Mouse (Mus musculus): ENCODE results near the gene Kndc1. TPM values are rescaled to one million over a fixed set of nuclear protein-coding genes. Genes with fewer than 3 reads are reported as not detected.

Gene Kndc1
- polyA plus RNA-seq, 1 experiment from 2014 or later: 0.46 TPM

DNA sequence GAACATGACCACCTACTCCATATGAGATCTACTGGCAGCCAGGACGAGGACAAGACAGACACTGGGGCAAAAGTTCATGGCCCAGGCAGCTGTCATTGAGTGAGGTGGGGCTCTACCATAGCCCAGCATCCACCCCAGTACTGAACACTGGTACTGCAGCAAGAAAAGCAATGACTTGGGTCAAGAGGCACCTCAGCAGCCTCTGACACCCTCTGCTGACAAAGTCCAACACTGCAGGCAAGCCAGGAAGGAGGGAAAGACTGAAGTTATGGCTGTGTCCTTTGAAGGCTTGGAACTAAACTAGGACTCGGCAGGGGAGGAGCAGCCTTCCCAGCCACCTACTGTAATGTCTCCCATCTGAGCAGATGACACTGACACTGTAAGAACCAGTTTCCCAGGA is 30.2 kb upstream of the Kndc1 start:
- no peak for ATAC-seq (ENCODE audit: insufficient number of reproducible peaks, insufficient read depth, low FRiP score, low read depth)
- Histone ChIP-seq H3K9ac (replicated peaks; ENCODE audit: low read depth, low read length) (no peak overlapping the region), H3K27ac (ENCODE audit: low read length) (no peak overlapping the region), H3K4me2 (replicated peaks; ENCODE audit: low read depth, low read length) (no peak overlapping the region), H3K9me3 (ENCODE audit: control insufficient read depth, low read depth, low read length) (no peaks in the 10 kb centered on the region), H3K36me3 (ENCODE audit: control insufficient read depth, insufficient read depth, low read length) (no peaks in the 10 kb centered on the region), H3K4me3 (ENCODE audit: low read depth, low read length) (no peak overlapping the region), H3K27me3 (ENCODE audit: control insufficient read depth, insufficient read depth, low read length) (no peaks in the 10 kb centered on the region), H3K4me1 (ENCODE audit: control insufficient read depth, insufficient read depth, low read length) (no peaks in the 10 kb centered on the region)
- 38% methylated on average over 2 of the region's 2 CpGs for WGBS

DNA sequence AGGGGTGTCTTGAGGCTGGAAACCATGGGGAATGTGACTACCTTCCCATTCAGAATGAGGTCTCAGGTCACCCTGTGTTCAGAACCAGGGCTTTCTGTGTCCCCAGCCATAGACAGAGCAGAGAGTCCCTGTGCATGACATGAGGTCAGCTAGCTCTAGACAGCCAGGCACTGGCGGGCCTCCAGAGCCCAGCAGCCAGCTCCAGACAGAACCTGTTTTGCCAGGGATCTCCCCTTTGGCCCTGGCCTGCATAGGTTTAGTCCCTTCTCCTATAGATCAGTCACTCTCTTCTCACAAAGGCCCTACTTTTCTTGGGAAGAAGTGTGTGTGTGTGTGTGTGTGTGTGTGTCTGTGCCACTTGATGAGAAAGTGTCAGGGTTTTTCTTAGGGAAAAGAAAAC is 29.6 kb upstream of the Kndc1 start:
- Histone ChIP-seq H3K9me3 (ENCODE audit: control insufficient read depth, low read depth, low read length) (no peaks in the 10 kb centered on the region), H3K4me2 (replicated peaks; ENCODE audit: low read depth, low read length) (no peak overlapping the region), H3K27me3 (ENCODE audit: control insufficient read depth, insufficient read depth, low read length) (no peaks in the 10 kb centered on the region), H3K4me1 (ENCODE audit: control insufficient read depth, insufficient read depth, low read length) (no peaks in the 10 kb centered on the region), H3K36me3 (ENCODE audit: control insufficient read depth, insufficient read depth, low read length) (no peaks in the 10 kb centered on the region), H3K4me3 (ENCODE audit: low read depth, low read length) (no peak overlapping the region), H3K27ac (ENCODE audit: low read length) (no peak overlapping the region), H3K9ac (replicated peaks; ENCODE audit: low read depth, low read length) (no peak overlapping the region)
- 67% methylated on average over 1 of the region's 1 CpGs for WGBS
- ATAC-seq (ENCODE audit: insufficient number of reproducible peaks, insufficient read depth, low FRiP score, low read depth): no peak

DNA sequence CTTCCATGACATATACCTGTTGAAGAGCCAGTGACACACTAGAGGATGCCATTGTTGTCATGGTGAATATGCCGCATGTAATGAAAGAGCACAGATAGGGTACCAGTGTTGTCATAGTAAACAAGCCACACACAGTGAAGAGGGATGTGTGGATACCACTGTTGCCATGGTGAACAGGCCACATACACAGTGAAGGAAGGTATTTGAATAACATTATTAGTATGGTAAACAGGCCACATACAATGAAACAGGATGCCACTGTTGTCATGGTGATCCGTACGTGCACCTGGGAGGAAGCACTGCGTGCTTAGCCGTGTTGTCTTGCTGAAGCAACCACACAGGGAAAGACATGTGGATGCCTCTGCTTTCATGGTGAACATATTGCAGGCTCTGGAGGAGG is 23.5 kb upstream of the Kndc1 start:
- Histone ChIP-seq H3K4me3 (ENCODE audit: low read depth, low read length) (no peak overlapping the region), H3K27ac (ENCODE audit: low read length) (no peak overlapping the region), H3K9ac (replicated peaks; ENCODE audit: low read depth, low read length) (no peak overlapping the region), H3K9me3 (ENCODE audit: control insufficient read depth, low read depth, low read length) (no peaks in the 10 kb centered on the region), H3K36me3 (ENCODE audit: control insufficient read depth, insufficient read depth, low read length) (no peaks in the 10 kb centered on the region), H3K4me2 (replicated peaks; ENCODE audit: low read depth, low read length) (no peak overlapping the region), H3K27me3 (ENCODE audit: control insufficient read depth, insufficient read depth, low read length) (no peaks in the 10 kb centered on the region), H3K4me1 (ENCODE audit: control insufficient read depth, insufficient read depth, low read length) (no peaks in the 10 kb centered on the region)
- ATAC-seq (ENCODE audit: insufficient number of reproducible peaks, insufficient read depth, low FRiP score, low read depth): no peak
- WGBS: 80% methylated on average over 5 of the region's 5 CpGs

DNA sequence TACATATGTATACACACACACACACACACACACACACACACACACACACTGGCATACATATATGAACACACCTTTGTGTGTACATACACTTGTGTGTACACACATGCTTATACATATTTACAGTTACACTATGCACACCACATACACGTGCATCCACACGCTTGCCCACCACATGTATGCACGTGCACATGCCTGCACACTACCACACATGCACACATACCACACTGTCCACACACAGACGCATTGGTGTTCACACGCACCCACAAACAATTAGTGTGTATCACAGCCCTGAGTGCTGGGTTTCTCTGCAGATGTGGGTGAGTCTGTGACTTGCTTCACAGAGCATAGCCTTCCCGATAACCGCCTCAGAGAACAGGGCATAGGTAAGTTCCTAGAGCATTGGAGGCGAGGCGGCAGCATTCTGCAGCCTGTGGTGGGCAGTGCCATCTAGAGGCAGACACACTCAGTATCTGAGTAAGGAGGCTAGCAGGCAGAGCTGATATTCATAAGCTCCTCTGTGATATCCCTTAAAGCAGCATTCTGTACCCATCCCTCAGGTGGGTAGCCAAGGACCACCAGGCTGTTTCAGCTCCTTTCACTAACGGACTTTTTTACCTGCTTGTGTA is 17.2 kb upstream of the Kndc1 start:
- WGBS: 72% methylated on average over 10 of the region's 10 CpGs
- Histone ChIP-seq H3K27ac (ENCODE audit: low read length) (no peak overlapping the region), H3K36me3 (ENCODE audit: control insufficient read depth, insufficient read depth, low read length) (no peaks in the 10 kb centered on the region), H3K4me2 (replicated peaks; ENCODE audit: low read depth, low read length) (no peak overlapping the region), H3K4me1 (ENCODE audit: control insufficient read depth, insufficient read depth, low read length) (no peaks in the 10 kb centered on the region), H3K27me3 (ENCODE audit: control insufficient read depth, insufficient read depth, low read length) (no peaks in the 10 kb centered on the region), H3K4me3 (ENCODE audit: low read depth, low read length) (no peak overlapping the region), H3K9ac (replicated peaks; ENCODE audit: low read depth, low read length) (no peak overlapping the region), H3K9me3 (ENCODE audit: control insufficient read depth, low read depth, low read length) (no peaks in the 10 kb centered on the region)
- no peak for ATAC-seq (ENCODE audit: insufficient number of reproducible peaks, insufficient read depth, low FRiP score, low read depth)

DNA sequence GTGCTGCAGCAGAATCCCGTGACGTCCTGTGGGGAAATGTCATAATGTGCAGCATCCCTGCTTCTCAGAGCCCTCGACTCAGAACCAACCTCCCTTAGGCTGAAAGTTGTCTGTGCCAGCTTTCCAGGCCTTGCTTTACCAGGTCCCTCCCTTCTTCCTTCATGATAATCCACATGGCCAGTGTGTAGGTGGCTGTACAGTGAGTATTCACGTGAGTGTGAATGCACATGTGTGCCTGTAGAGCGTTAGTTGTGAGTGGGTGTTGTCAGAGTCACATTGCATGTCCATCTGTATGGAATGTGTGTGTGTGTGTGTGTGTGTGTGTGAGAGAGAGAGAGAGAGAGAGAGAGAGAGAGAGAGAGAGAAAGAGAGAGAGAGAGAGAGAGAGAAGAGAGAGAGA is 16.4 kb upstream of the Kndc1 start:
- no peaks in the 10 kb centered on the region for H3K36me3 ChIP-seq (ENCODE audit: control insufficient read depth, insufficient read depth, low read length)
- H3K4me2 ChIP-seq (replicated peaks; ENCODE audit: low read depth, low read length): no peak overlapping the region
- H3K4me1 ChIP-seq (ENCODE audit: control insufficient read depth, insufficient read depth, low read length): no peaks in the 10 kb centered on the region
- ATAC-seq (ENCODE audit: insufficient number of reproducible peaks, insufficient read depth, low FRiP score, low read depth): no peak
- no peak overlapping the region for H3K27ac ChIP-seq (ENCODE audit: low read length)
- H3K9ac ChIP-seq (replicated peaks; ENCODE audit: low read depth, low read length): no peak overlapping the region
- no peaks in the 10 kb centered on the region for H3K27me3 ChIP-seq (ENCODE audit: control insufficient read depth, insufficient read depth, low read length)
- WGBS: 65% methylated on average over 5 of the region's 5 CpGs
- no peak overlapping the region for H3K4me3 ChIP-seq (ENCODE audit: low read depth, low read length)
- H3K9me3 ChIP-seq (ENCODE audit: control insufficient read depth, low read depth, low read length): no peaks in the 10 kb centered on the region

DNA sequence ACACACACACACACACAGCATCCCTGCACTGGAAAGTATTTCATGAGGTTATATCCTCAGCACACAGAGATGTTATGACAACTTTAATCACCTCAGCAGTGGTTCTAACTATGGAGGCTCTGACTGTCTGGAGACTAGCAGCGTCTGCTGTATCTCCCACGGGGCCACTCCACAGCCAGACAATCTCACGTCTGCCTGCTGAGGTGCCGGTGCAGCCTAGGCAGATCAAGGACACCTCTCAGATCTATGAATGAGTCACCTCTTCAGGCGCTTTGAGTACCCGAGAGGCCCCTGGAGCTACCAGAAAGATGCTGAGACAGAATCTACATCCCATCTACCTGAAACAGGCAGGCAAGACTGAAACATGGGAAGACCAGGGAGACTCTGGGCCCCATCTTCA is 15.9 kb upstream of the Kndc1 start:
- Histone ChIP-seq H3K9me3 (ENCODE audit: control insufficient read depth, low read depth, low read length) (no peaks in the 10 kb centered on the region), H3K9ac (replicated peaks; ENCODE audit: low read depth, low read length) (no peak overlapping the region), H3K4me1 (ENCODE audit: control insufficient read depth, insufficient read depth, low read length) (no peaks in the 10 kb centered on the region), H3K4me2 (replicated peaks; ENCODE audit: low read depth, low read length) (no peak overlapping the region), H3K27me3 (ENCODE audit: control insufficient read depth, insufficient read depth, low read length) (no peaks in the 10 kb centered on the region), H3K36me3 (ENCODE audit: control insufficient read depth, insufficient read depth, low read length) (no peaks in the 10 kb centered on the region), H3K4me3 (ENCODE audit: low read depth, low read length) (no peak overlapping the region), H3K27ac (ENCODE audit: low read length) (no peak overlapping the region)
- ATAC-seq (ENCODE audit: insufficient number of reproducible peaks, insufficient read depth, low FRiP score, low read depth): no peak
- WGBS: 44% methylated on average over 6 of the region's 6 CpGs

DNA sequence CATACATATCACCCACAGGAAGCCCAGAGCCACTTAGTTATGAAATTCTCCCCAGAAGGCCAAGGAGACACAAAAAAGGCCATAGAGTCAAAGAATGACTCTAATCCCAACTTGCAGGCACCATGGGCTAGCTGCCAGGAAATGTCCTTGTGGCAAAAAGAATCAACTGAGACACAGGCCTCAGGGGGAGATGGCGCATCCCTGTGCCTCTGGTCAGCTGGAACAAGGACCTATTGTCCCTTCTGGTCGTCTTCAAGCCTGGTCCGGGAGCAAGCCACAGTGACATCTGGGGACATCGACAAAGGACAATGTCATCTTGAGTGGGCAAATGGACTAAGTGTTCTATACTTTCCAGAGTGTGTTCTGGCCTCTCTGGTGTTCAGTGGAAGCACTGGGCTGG is 11.0 kb upstream of the Kndc1 start:
- H3K27ac ChIP-seq (ENCODE audit: low read length): no peak overlapping the region
- no peak for ATAC-seq (ENCODE audit: insufficient number of reproducible peaks, insufficient read depth, low FRiP score, low read depth)
- no peak overlapping the region for H3K4me3 ChIP-seq (ENCODE audit: low read depth, low read length)
- no peaks in the 10 kb centered on the region for H3K36me3 ChIP-seq (ENCODE audit: control insufficient read depth, insufficient read depth, low read length)
- no peaks in the 10 kb centered on the region for H3K27me3 ChIP-seq (ENCODE audit: control insufficient read depth, insufficient read depth, low read length)
- no peaks in the 10 kb centered on the region for H3K4me1 ChIP-seq (ENCODE audit: control insufficient read depth, insufficient read depth, low read length)
- no peak overlapping the region for H3K4me2 ChIP-seq (replicated peaks; ENCODE audit: low read depth, low read length)
- H3K9me3 ChIP-seq (ENCODE audit: control insufficient read depth, low read depth, low read length): no peaks in the 10 kb centered on the region
- WGBS: 85% methylated on average over 4 of the region's 4 CpGs
- no peak overlapping the region for H3K9ac ChIP-seq (replicated peaks; ENCODE audit: low read depth, low read length)

DNA sequence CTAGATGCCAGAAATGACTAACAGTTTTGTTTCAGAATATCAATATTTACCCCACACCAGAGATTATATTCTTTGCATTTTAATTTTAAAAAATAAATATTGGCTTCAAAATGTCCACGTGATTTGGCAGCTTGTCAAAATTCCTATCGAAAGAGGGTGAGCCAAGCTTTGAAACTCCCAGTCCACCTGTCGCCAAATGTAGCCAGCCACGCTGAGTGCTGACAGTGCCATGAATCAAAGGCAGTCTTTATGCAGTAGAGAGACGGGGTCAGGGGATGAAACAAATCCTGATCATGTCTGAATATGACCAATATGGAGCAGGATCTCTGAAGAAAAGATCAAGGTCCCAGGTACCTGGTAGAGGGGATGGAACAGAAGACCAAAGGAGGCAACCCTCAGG is 2.7 kb upstream of the Kndc1 start:
- ATAC-seq (ENCODE audit: insufficient number of reproducible peaks, insufficient read depth, low FRiP score, low read depth): no peak
- no peak overlapping the region for H3K4me3 ChIP-seq (ENCODE audit: low read depth, low read length)
- H3K4me1 ChIP-seq (ENCODE audit: control insufficient read depth, insufficient read depth, low read length): no peaks in the 10 kb centered on the region
- H3K4me2 ChIP-seq (replicated peaks; ENCODE audit: low read depth, low read length): no peak overlapping the region
- no peak overlapping the region for H3K9ac ChIP-seq (replicated peaks; ENCODE audit: low read depth, low read length)
- H3K9me3 ChIP-seq (ENCODE audit: control insufficient read depth, low read depth, low read length): no peaks in the 10 kb centered on the region
- peaks cover 16% of the 10 kb centered on the region for H3K27me3 ChIP-seq (ENCODE audit: control insufficient read depth, insufficient read depth, low read length)
- no peak overlapping the region for H3K27ac ChIP-seq (ENCODE audit: low read length)
- H3K36me3 ChIP-seq (ENCODE audit: control insufficient read depth, insufficient read depth, low read length): no peaks in the 10 kb centered on the region
- WGBS: 59% methylated on average over 5 of the region's 5 CpGs

DNA sequence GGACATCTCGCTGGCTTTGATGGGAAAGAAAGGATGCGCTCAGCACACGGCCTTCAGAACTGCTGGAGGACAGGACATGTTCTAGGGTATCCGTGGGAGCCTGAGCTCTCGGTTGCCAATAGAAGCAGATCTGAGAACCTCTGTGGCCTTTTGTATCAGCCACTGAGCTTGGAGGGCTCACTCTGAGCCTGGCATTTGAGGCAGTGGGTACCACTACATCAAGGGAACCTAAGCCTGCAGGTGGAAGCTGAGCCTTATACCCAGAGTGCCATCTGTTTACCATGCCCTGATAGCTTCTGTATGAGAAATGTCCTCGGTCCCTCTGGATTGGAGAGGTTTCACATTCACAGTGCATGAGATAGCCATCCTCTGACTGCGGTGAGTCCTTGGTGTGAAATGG is 1.8 kb downstream of the Kndc1 start:
- no peaks in the 10 kb centered on the region for H3K9me3 ChIP-seq (ENCODE audit: control insufficient read depth, low read depth, low read length)
- peaks cover 16% of the 10 kb centered on the region for H3K27me3 ChIP-seq (ENCODE audit: control insufficient read depth, insufficient read depth, low read length)
- no peak for ATAC-seq (ENCODE audit: insufficient number of reproducible peaks, insufficient read depth, low FRiP score, low read depth)
- H3K27ac ChIP-seq (ENCODE audit: low read length): no peak overlapping the region
- 76% methylated on average over 7 of the region's 7 CpGs for WGBS
- H3K4me3 ChIP-seq (ENCODE audit: low read depth, low read length): no peak overlapping the region
- no peak overlapping the region for H3K4me2 ChIP-seq (replicated peaks; ENCODE audit: low read depth, low read length)
- no peak overlapping the region for H3K9ac ChIP-seq (replicated peaks; ENCODE audit: low read depth, low read length)
- H3K4me1 ChIP-seq (ENCODE audit: control insufficient read depth, insufficient read depth, low read length): no peaks in the 10 kb centered on the region
- no peaks in the 10 kb centered on the region for H3K36me3 ChIP-seq (ENCODE audit: control insufficient read depth, insufficient read depth, low read length)

Data from stomach, embryonic 14.5 days (tissue).